Comparison of ENCODE assay signal across 8 mouse cellular contexts in the genomic region with DNA sequence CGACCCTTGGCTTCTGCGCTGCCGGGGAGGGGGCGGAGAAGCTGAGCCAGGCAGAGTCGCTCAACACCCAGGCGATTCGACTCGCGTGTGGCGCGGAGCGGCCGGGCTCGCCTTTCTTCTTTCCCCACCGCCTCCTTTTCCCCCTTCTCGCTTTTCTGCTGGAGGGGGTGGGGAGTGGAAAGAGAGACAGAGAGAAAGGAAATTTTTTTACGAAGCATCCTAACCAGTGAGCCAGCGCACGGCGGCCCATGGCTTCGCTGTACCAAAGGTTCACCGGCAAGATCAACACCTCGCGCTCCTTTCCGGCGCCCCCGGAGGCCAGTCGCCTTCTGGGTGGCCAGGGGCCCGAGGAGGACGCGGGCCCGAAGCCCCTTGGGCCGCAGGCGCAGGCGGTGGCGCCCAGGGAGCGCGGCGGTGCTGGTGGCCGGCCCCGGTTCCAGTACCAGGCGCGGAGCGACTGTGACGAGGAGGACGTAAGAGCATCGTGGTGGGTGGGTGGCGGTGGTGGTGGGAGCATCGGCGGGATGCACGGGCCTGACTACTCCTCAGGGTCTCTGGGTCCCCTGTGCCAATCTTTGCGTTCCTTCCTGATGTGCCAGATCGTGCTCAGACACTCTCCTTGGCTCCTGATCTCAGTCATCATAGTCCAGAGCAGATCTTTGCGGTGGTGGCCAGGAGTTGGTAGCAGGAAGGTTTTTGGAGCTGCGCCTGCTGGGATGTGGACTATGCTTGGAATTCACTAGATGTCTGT.
DNase-seq lines count a peak whose midpoint lies in the region; ATAC-seq and TF ChIP-seq lines count a peak whose summit lies in the region.

No protein-coding gene starts in this region.

- no peaks in the 10 kb centered on the region for H3K4me1 ChIP-seq in liver, embryonic 12.5 days
- no peaks in the 10 kb centered on the region for H3K4me1 ChIP-seq in liver, postnatal 0 days (ENCODE audit: insufficient read depth)
- H3K4me1 ChIP-seq in embryonic facial prominence, embryonic 10.5 days = peaks cover 16% of the 10 kb centered on the region
- H3K4me1 ChIP-seq in hindbrain, postnatal 0 days (ENCODE audit: insufficient read depth, low read length) = 0 out of 2 replicates have a peak, but pooled peaks cover 12% of the 10 kb centered on the region
- H3K4me1 ChIP-seq in midbrain, embryonic 15.5 days = peaks cover 20% of the 10 kb centered on the region

- ATAC-seq in liver, embryonic 12.5 days = no peak
- no peak for ATAC-seq in liver, postnatal 0 days
- peak; percentile 64 for ATAC-seq in hindbrain, postnatal 0 days
- peak; percentile 77 for ATAC-seq in midbrain, embryonic 15.5 days (replicated peaks)

- no peak for TF ChIP-seq EP300 in liver, postnatal 0 days (IDR thresholded peaks at IDR 0.05; ENCODE audit: low read depth)

- peaks cover 36% of the 10 kb centered on the region for H3K27me3 ChIP-seq in liver, embryonic 12.5 days (replicated peaks)
- H3K27me3 ChIP-seq in liver, postnatal 0 days (ENCODE audit: insufficient read depth, low read length) = peaks cover 16% of the 10 kb centered on the region
- H3K27me3 ChIP-seq in embryonic facial prominence, embryonic 10.5 days (replicated peaks; ENCODE audit: low read depth, poor library complexity, severe bottlenecking) = peaks cover 47% of the 10 kb centered on the region
- H3K27me3 ChIP-seq in hindbrain, postnatal 0 days (ENCODE audit: insufficient read depth, low read length) = no peaks in the 10 kb centered on the region
- no peaks in the 10 kb centered on the region for H3K27me3 ChIP-seq in midbrain, embryonic 15.5 days (replicated peaks)

- no peak overlapping the region for H3K9ac ChIP-seq in liver, embryonic 12.5 days
- no peak overlapping the region for H3K9ac ChIP-seq in liver, postnatal 0 days (replicated peaks)
- peak overlapping the region; percentile 70 for H3K9ac ChIP-seq in hindbrain, postnatal 0 days (replicated peaks; ENCODE audit: low read length)
- peak overlapping the region; percentile 75 for H3K9ac ChIP-seq in midbrain, embryonic 15.5 days

- TF ChIP-seq CTCF in liver, postnatal 0 days (IDR thresholded peaks at IDR 0.05; ENCODE audit: low read depth) = no peak
- TF ChIP-seq CTCF in hindbrain, postnatal 0 days (IDR thresholded peaks at IDR 0.05; ENCODE audit: low read depth) = no peak

- H3K9me3 ChIP-seq in liver, embryonic 12.5 days (replicated peaks) = no peaks in the 10 kb centered on the region
- H3K9me3 ChIP-seq in liver, postnatal 0 days (ENCODE audit: low read length) = no peaks in the 10 kb centered on the region
- H3K9me3 ChIP-seq in embryonic facial prominence, embryonic 10.5 days = no peaks in the 10 kb centered on the region
- no peaks in the 10 kb centered on the region for H3K9me3 ChIP-seq in hindbrain, postnatal 0 days (ENCODE audit: low read length)
- no peaks in the 10 kb centered on the region for H3K9me3 ChIP-seq in midbrain, embryonic 15.5 days

- no peak for DNase-seq in liver, postnatal 0 days
- DNase-seq in embryonic facial prominence, embryonic 10.5 days (ENCODE audit: low spot score) = peak; percentile 27
- DNase-seq in hindbrain, postnatal 0 days (ENCODE audit: low spot score) = peak; percentile 62
- no peak for DNase-seq in ovary, adult 18-20 months (ENCODE audit: low spot score)
- no peak for DNase-seq in urinary bladder, postnatal 10 days (ENCODE audit: low spot score)
- DNase-seq in urinary bladder, postnatal 25 days (ENCODE audit: low spot score) = no peak

- 3% methylated on average over 55 of the region's 55 CpGs for WGBS in liver, embryonic 12.5 days (ENCODE audit: insufficient replicate concordance)
- WGBS in liver, postnatal 0 days (ENCODE audit: insufficient replicate concordance) = 4% methylated on average over 40 of the region's 55 CpGs
- 2% methylated on average over 55 of the region's 55 CpGs for WGBS in embryonic facial prominence, embryonic 10.5 days
- 1% methylated on average over 50 of the region's 55 CpGs for WGBS in hindbrain, postnatal 0 days
- under 1% methylated on average over 54 of the region's 55 CpGs for WGBS in midbrain, embryonic 15.5 days

- H3K4me3 ChIP-seq in liver, embryonic 12.5 days = no peak overlapping the region
- H3K4me3 ChIP-seq in liver, postnatal 0 days (ENCODE audit: low read depth, low read length) = no peak overlapping the region
- peak overlapping the region; percentile 61 for H3K4me3 ChIP-seq in embryonic facial prominence, embryonic 10.5 days
- H3K4me3 ChIP-seq in hindbrain, postnatal 0 days (ENCODE audit: low read length) = peak overlapping the region; percentile 52
- H3K4me3 ChIP-seq in midbrain, embryonic 15.5 days = peak overlapping the region; percentile 61

- H3K27ac ChIP-seq in liver, embryonic 12.5 days = no peak overlapping the region
- no peak overlapping the region for H3K27ac ChIP-seq in liver, postnatal 0 days (ENCODE audit: low read depth)
- no peak overlapping the region for H3K27ac ChIP-seq in embryonic facial prominence, embryonic 10.5 days (replicated peaks)
- peak overlapping the region; percentile 67 for H3K27ac ChIP-seq in hindbrain, postnatal 0 days
- H3K27ac ChIP-seq in midbrain, embryonic 15.5 days = peak overlapping the region; percentile 77

- no peaks in the 10 kb centered on the region for H3K36me3 ChIP-seq in liver, embryonic 12.5 days
- H3K36me3 ChIP-seq in liver, postnatal 0 days (replicated peaks; ENCODE audit: insufficient read depth, low read length) = no peaks in the 10 kb centered on the region
- H3K36me3 ChIP-seq in embryonic facial prominence, embryonic 10.5 days (replicated peaks) = no peaks in the 10 kb centered on the region
- H3K36me3 ChIP-seq in hindbrain, postnatal 0 days (ENCODE audit: insufficient read depth, low read length) = no peaks in the 10 kb centered on the region
- no peaks in the 10 kb centered on the region for H3K36me3 ChIP-seq in midbrain, embryonic 15.5 days (replicated peaks)

- H3K4me2 ChIP-seq in liver, embryonic 12.5 days = peak overlapping the region; percentile 49
- no peak overlapping the region for H3K4me2 ChIP-seq in liver, postnatal 0 days (ENCODE audit: low read depth, low read length)
- peak overlapping the region; percentile 92 for H3K4me2 ChIP-seq in hindbrain, postnatal 0 days (ENCODE audit: low read depth, low read length)
- H3K4me2 ChIP-seq in midbrain, embryonic 15.5 days = peak overlapping the region; percentile 86

Comparison
In these comparisons a context has a peak if more than half of its experiments do, and no peak if none do; other contexts are left out.
1. ATAC-seq: peak in hindbrain, postnatal 0 days (single experiment) and midbrain, embryonic 15.5 days (single experiment); none in liver, embryonic 12.5 days (single experiment) and liver, postnatal 0 days (single experiment).
2. H3K27ac ChIP-seq: peak in hindbrain, postnatal 0 days (single experiment) and midbrain, embryonic 15.5 days (single experiment); none in liver, embryonic 12.5 days (single experiment), liver, postnatal 0 days (single experiment) and embryonic facial prominence, embryonic 10.5 days (single experiment).
3. H3K4me3 ChIP-seq: peak in embryonic facial prominence, embryonic 10.5 days (single experiment), hindbrain, postnatal 0 days (single experiment) and midbrain, embryonic 15.5 days (single experiment); none in liver, embryonic 12.5 days (single experiment) and liver, postnatal 0 days (single experiment).
4. H3K9ac ChIP-seq: peak in hindbrain, postnatal 0 days (single experiment) and midbrain, embryonic 15.5 days (single experiment); none in liver, embryonic 12.5 days (single experiment) and liver, postnatal 0 days (single experiment).
5. DNase-seq: peak in embryonic facial prominence, embryonic 10.5 days (single experiment) and hindbrain, postnatal 0 days (single experiment); none in liver, postnatal 0 days (single experiment), ovary, adult 18-20 months (single experiment), urinary bladder, postnatal 10 days (single experiment) and urinary bladder, postnatal 25 days (single experiment).